Mouse (Mus musculus): ENCODE results near the gene Cst6. TPM values are rescaled to one million over a fixed set of nuclear protein-coding genes. Genes with fewer than 3 reads are reported as not detected.

The Cst6 gene
- total and polyA plus RNA-seq, 3 experiments = 0.26 TPM; not detected in 2

GRCm38 (mm10) chr19:5297903-5298800, 51.2 kb downstream of the Cst6 start, which contains the start of gene Gal3st3:
Gal3st3 (plus strand) TSS chr19:5298331.
- H3K9me3 ChIP-seq (replicated peaks; ENCODE audit: insufficient read depth, low read length) = no peaks in the 10 kb centered on the region
- no peak within 1 kb of the TSS for H3K27ac ChIP-seq (ENCODE audit: control insufficient read depth, low read depth, low read length)
- H3K79me2 ChIP-seq (ENCODE audit: control insufficient read depth, insufficient read depth, low read length, poor library complexity) = peaks cover 17% of the 10 kb centered on the region
- H3K4me1 ChIP-seq (ENCODE audit: control insufficient read depth in 1 of 2, insufficient read depth in 2 of 2, low read length in 2 of 2) = peaks cover 5 to 12% of the 10 kb centered on the region in 2 experiments
- peaks cover 3 to 17% of the 10 kb centered on the region in 2 experiments; a peak in 3 of 4 replicates for H3K36me3 ChIP-seq (ENCODE audit: control insufficient read depth in 1 of 2, insufficient read depth in 2 of 2, low read length in 2 of 2)
- H3K4me3 ChIP-seq (ENCODE audit: control insufficient read depth in 1 of 2, insufficient read depth in 1 of 2, low read depth in 2 of 2, low read length in 2 of 2) = no peak within 1 kb of the TSS
- no peaks in the 10 kb centered on the region for H3K27me3 ChIP-seq (ENCODE audit: control insufficient read depth in 1 of 2, insufficient read depth in 2 of 2, low read length in 2 of 2)
- TF ChIP-seq EP300 (IDR thresholded peaks at IDR 0.05; ENCODE audit: low read depth in 1 of 2, low read length in 2 of 2) (no peak), GABPA (IDR thresholded peaks at IDR 0.05; ENCODE audit: low read depth, low read length) (no peak), POLR2A (IDR thresholded peaks at IDR 0.05; ENCODE audit: control insufficient read depth in 1 of 2, insufficient read depth in 1 of 2, low read depth in 1 of 2, low read length in 2 of 2, poor library complexity in 1 of 2) (no peak), CHD1 (IDR thresholded peaks at IDR 0.05; ENCODE audit: low read depth, low read length) (no peak), POLR2AphosphoS5 (IDR thresholded peaks at IDR 0.05; ENCODE audit: borderline replicate concordance, low read depth, low read length) (no peak), MEF2A (IDR thresholded peaks at IDR 0.05; ENCODE audit: extremely low read depth, insufficient replicate concordance, low read depth, low read length, poor library complexity, severe bottlenecking) (no peak), ZMIZ1 (IDR thresholded peaks at IDR 0.05; ENCODE audit: low read depth, low read length) (no peak), UBTF (IDR thresholded peaks at IDR 0.05; ENCODE audit: borderline replicate concordance, insufficient read depth, low read depth, low read length) (no peak)
- DNase-seq (ENCODE audit: low read depth, low spot score) = no peak
- no peak within 1 kb of the TSS for H3K9ac ChIP-seq (ENCODE audit: control insufficient read depth, low read depth, low read length, poor library complexity, severe bottlenecking)

DNA sequence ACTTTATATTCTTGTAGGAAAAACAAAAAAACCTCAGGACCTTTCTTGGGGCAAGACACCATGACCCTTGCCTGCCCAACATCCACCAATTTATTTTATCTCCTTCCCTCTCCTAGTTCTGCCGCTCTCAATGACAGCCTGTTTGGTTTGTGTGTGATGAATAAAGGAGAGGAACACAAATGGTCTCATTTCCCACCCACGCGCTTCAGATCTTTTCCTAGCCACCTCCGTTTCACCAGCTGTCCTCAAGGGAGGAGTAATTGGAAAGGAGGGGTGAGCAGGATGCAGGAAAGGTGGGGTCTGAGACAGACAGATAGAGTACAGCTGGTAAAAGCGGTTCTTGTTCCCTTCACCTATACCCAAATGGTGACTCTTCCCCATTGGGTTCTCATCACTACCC, 52.7 kb downstream of the Cst6 start:
- Histone ChIP-seq H3K36me3 (ENCODE audit: control insufficient read depth in 1 of 2, insufficient read depth in 2 of 2, low read length in 2 of 2) (peaks cover 10 to 24% of the 10 kb centered on the region in 2 experiments), H3K4me3 (ENCODE audit: control insufficient read depth in 1 of 2, insufficient read depth in 1 of 2, low read depth in 2 of 2, low read length in 2 of 2) (peak overlapping the region in 1 of 2 experiments; percentile 77; a peak in 2 of 4 replicates), H3K4me1 (ENCODE audit: control insufficient read depth in 1 of 2, insufficient read depth in 2 of 2, low read length in 2 of 2) (peaks cover 5 to 12% of the 10 kb centered on the region in 2 experiments), H3K9ac (ENCODE audit: control insufficient read depth, low read depth, low read length, poor library complexity, severe bottlenecking) (no peak overlapping the region; the same call in 1 of the 2 replicates), H3K79me2 (ENCODE audit: control insufficient read depth, insufficient read depth, low read length, poor library complexity) (peaks cover 22% of the 10 kb centered on the region), H3K9me3 (replicated peaks; ENCODE audit: insufficient read depth, low read length) (no peaks in the 10 kb centered on the region), H3K27me3 (ENCODE audit: control insufficient read depth in 1 of 2, insufficient read depth in 2 of 2, low read length in 2 of 2) (no peaks in the 10 kb centered on the region), H3K27ac (ENCODE audit: control insufficient read depth, low read depth, low read length) (no peak overlapping the region)
- no peak for DNase-seq (ENCODE audit: low read depth, low spot score)
- TF ChIP-seq POLR2AphosphoS2 (IDR thresholded peaks at IDR 0.05; ENCODE audit: low read length) (no peak), CTCF (IDR thresholded peaks at IDR 0.05 in 2 of 3, conservative IDR thresholded peaks at IDR 0.05 in 1 of 3; ENCODE audit: control insufficient read depth in 1 of 3, insufficient read depth in 1 of 3, low read depth in 2 of 3, low read length in 3 of 3, poor library complexity in 1 of 3, severe bottlenecking in 1 of 3) (no peak), ZNF384 (IDR thresholded peaks at IDR 0.05; ENCODE audit: low read depth, low read length) (no peak), TAL1 (IDR thresholded peaks at IDR 0.05; ENCODE audit: low read length) (no peak), EP300 (IDR thresholded peaks at IDR 0.05; ENCODE audit: low read depth in 1 of 2, low read length in 2 of 2) (no peak)

Measured in MEL (cell line).